Mouse (Mus musculus) cerebellum, adult 11-12 months (tissue): Measurements from ENCODE around the gene Cd44.

Experiments used
- DNase-seq: peaks from one replicate; pipeline ENCODE4 v3.0.0; 2022

The Cd44 gene

DNA sequence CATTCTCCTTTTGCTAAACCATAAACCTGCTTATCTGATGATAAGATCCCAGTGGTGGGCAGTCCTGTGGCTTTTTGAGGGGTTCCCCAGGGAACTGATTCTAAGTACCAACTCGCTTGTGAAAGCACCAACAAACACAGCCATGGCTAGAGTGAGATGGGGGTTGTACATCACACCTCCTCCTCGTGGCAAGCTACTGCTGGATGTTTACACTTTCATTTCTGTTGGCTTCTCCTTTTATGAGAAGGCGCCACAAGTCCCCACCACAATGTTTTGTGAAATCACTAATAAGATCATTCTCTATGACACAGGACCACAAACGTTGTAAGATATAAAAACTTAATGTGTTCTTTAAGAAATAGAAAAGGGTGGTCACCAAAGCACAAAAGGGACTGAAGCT lies 88.7 kb downstream of the Cd44 start:
- DNase-seq: no peak

- DNase-seq: no peak
Measured at GRCm38 (mm10) chr2:102809436-102809835, 92.0 kb downstream of the Cd44 start.

- no peak for DNase-seq
Measured at GRCm38 (mm10) chr2:102807633-102808032, 93.8 kb downstream of the Cd44 start.

- no peak for DNase-seq
Measured at GRCm38 (mm10) chr2:102805761-102806496, 95.5 kb downstream of the Cd44 start.

GRCm38 (mm10) chr2:102805283-102805682 lies 96.2 kb downstream of the Cd44 start:
- no peak for DNase-seq

GRCm38 (mm10) chr2:102804109-102804508 lies 97.4 kb downstream of the Cd44 start:
- no peak for DNase-seq

GRCm38 (mm10) chr2:102801899-102802298 lies 99.6 kb downstream of the Cd44 start:
- DNase-seq: no peak

GRCm38 (mm10) chr2:102798149-102798548 lies 103.3 kb downstream of the Cd44 start:
- DNase-seq: no peak

DNA sequence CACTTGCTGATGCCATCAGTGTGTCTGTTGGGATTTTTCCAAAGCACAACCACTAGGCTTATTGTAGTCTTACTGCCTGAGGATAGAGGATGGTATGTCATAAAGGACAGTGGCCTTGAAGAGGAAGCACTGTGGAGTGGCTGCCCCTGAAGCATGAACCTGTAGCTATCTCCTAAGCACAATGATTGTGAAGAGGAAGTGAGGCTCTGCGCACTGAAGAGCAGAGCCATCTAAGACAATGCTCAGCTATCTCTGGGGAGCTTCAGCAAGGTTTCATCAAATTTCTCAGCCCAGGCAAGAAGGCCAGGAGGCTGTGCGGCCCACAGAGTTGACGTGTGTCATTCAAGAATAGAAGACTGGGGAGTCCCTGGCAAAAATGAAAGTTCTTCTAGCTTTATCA lies 106.4 kb downstream of the Cd44 start:
- no peak for DNase-seq

DNA sequence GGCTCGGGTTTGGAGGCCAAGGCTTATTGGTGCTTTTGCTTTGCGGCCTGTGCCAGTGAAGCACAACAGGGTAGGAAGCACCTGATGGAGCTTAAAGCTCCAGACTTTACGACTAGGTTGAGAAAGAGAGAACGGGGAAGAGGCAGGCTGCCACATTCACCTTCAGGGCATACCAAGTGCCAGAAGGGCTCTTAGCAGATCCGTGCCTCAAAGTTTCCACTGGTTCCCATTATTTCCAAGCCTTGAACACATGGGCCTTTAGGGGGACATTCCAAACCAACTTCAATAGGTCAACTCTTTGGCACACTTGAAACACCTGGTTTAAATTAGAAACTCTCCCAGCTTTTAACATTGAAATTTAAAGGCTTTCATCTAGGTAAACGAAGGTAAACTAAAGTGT lies 108.7 kb downstream of the Cd44 start:
- no peak for DNase-seq

DNA sequence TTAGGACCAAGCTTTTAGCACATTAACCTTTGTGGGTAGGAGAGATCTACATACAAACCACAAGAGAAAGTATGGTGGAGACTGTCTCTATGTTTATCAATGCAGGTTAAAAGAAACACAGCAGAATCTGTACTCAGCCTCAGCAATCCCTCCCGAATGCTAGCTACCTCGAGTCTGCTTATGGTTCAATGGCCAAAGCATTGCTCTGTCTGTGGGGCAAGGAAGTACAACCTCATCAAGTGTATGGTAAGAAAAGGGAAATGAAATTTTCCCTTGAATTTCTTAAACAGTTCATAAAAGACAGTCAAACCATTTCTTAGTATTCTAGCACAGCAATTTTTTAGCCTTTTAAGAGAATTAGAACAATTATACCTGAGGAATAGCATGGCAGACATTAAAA lies 109.8 kb downstream of the Cd44 start:
- no peak for DNase-seq

GRCm38 (mm10) chr2:102785696-102786095 lies 115.8 kb downstream of the Cd44 start:
- no peak for DNase-seq

DNA sequence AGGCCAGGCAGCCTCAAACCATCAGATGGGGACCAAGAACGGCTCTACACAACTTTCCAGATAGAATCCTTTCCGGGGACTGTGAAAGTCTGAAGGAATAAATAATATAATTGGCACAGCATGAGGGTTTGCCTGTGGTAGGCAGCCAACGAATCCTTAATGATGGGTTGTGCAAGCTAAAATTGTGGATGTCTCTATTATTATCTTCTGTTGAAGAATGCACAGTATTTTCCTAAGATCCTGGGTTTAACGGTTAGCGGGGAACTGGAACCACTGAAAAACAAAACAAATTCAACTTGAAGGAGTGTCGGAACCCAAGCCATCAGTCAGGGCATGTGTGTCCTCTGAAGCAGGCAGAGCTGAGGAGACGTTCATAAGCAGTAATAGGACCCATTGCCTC lies 118.7 kb downstream of the Cd44 start:
- DNase-seq: no peak

GRCm38 (mm10) chr2:102778208-102778607 lies 123.3 kb downstream of the Cd44 start:
- no peak for DNase-seq

- DNase-seq: no peak
Measured at GRCm38 (mm10) chr2:102775561-102775960, 125.9 kb downstream of the Cd44 start.

DNA sequence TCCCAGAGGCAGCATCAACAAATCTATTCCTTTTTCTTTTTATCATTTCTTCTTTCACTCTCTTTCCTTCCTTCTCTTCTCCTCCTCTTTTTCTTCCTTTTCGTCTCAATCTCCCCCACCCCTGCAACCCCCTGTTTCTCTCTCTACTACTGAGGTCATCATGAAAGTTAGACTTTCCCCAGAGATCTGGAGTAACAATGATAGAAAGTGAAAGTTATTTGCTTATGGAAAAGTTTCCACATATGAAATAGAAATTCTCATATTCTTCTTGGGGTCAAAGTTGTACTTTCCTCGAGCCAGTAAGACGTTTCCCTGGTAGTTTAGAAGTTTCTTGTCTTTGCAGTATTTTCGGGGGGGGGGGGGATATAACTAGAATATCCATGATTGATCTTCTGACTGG lies 126.8 kb downstream of the Cd44 start:
- no peak for DNase-seq

- DNase-seq: no peak
Measured at GRCm38 (mm10) chr2:102772276-102772675, 129.2 kb downstream of the Cd44 start.

- DNase-seq: no peak
Measured at GRCm38 (mm10) chr2:102771304-102771703, 130.2 kb downstream of the Cd44 start.

GRCm38 (mm10) chr2:102768267-102768666 lies 133.2 kb downstream of the Cd44 start:
- no peak for DNase-seq

GRCm38 (mm10) chr2:102764602-102765374 lies 136.7 kb downstream of the Cd44 start:
- no peak for DNase-seq

- no peak for DNase-seq
Measured at GRCm38 (mm10) chr2:102763991-102764390, 137.5 kb downstream of the Cd44 start.

DNA sequence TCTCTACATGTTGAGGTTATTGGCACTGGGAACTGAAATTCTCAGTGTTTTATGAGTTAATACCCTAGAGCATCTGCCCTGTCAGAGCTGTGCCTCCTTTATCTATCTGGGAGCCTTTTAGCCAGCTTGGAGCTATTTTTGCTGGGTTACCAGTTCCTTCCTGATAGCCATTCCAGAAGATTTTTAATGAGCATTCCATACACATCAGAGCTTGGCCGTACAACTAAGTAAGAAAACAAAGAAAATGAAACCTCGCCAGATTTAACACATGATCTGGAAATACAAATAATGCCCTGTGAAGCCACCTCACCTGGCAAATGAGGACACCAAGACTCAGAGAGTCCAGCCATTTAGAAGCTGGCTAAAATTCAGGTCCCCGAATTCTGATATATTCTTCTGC lies 138.3 kb downstream of the Cd44 start:
- DNase-seq: no peak
